Mouse (Mus musculus): ENCODE measurements at regions not wholly inside any gene's neighbourhood (a gene's known extent, or its start where the extent isn't known, plus 50 kb on each side); places are given as distances from the start of the nearest gene placed in this dataset.

DNA sequence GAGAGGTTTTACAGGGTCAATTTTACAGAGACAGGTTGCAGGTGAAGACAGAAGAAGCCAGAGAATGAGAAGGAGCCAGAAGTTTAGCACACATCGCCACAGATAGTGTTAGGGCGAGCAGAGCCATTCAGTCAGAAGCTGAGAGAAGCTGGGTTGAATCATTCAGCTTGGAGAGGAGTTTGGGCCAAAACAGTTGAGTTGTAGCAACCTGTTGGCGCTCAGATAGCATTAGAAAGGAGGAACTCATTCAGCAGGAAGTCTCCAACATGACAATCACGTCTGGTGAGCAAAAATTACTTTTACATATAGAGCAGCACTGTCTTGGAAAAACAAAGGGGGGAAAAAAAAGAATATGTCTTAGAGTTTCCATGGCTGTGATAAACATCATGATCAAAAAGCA, 53.2 kb downstream of the Fam43a start:
- Histone ChIP-seq H3K9me3 (ENCODE audit: control insufficient read depth, low read length) (no peaks in the 10 kb centered on the region), H3K27me3 (ENCODE audit: control insufficient read depth, insufficient read depth, low read length) (no peaks in the 10 kb centered on the region), H3K9ac (ENCODE audit: low read length) (no peak overlapping the region), H3K4me2 (ENCODE audit: low read depth, low read length, severe bottlenecking) (no peak overlapping the region), H3K4me3 (ENCODE audit: low read depth, low read length) (no peak overlapping the region), H3K4me1 (replicated peaks; ENCODE audit: control insufficient read depth, insufficient read depth, low read length) (peaks cover 4% of the 10 kb centered on the region; the same call in 1 of the 2 replicates), H3K27ac (ENCODE audit: low read depth, low read length) (no peak overlapping the region), H3K36me3 (ENCODE audit: control insufficient read depth, insufficient read depth, low read length) (no peaks in the 10 kb centered on the region)
- WGBS: 77% methylated on average over 4 of the region's 4 CpGs
- ATAC-seq (replicated peaks; ENCODE audit: low FRiP score): no peak
- DNase-seq (ENCODE audit: low spot score): no peak

DNA sequence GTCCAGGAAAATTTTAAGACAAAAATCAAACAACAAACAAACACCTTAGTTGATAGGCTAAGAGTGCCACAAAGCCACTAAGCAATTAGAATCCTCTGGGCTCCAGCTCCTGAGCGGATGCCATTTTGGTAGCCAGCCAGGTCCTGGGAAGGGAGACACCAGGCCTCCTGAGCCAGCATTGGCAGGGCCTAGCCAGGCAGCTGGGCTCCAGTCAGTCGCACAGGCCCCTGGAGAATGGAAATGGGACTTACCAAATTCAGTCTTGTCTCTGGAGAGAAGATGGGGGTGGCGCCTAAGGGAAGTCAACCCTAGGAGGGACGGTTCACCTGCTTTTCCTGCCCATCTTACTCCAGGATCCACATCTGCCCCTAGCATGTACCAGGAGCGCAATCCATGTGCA, 54.3 kb downstream of the Fam43a start:
- Histone ChIP-seq H3K9me3 (ENCODE audit: control insufficient read depth, low read length) (no peaks in the 10 kb centered on the region), H3K4me3 (ENCODE audit: low read depth, low read length) (no peak overlapping the region), H3K4me1 (replicated peaks; ENCODE audit: control insufficient read depth, insufficient read depth, low read length) (peaks cover 4% of the 10 kb centered on the region; the same call in 1 of the 2 replicates), H3K27me3 (ENCODE audit: control insufficient read depth, insufficient read depth, low read length) (no peaks in the 10 kb centered on the region), H3K9ac (ENCODE audit: low read length) (no peak overlapping the region), H3K27ac (ENCODE audit: low read depth, low read length) (no peak overlapping the region), H3K36me3 (ENCODE audit: control insufficient read depth, insufficient read depth, low read length) (no peaks in the 10 kb centered on the region), H3K4me2 (ENCODE audit: low read depth, low read length, severe bottlenecking) (no peak overlapping the region)
- ATAC-seq (replicated peaks; ENCODE audit: low FRiP score): no peak
- WGBS: 91% methylated on average over 5 of the region's 5 CpGs
- no peak for DNase-seq (ENCODE audit: low spot score)

DNA sequence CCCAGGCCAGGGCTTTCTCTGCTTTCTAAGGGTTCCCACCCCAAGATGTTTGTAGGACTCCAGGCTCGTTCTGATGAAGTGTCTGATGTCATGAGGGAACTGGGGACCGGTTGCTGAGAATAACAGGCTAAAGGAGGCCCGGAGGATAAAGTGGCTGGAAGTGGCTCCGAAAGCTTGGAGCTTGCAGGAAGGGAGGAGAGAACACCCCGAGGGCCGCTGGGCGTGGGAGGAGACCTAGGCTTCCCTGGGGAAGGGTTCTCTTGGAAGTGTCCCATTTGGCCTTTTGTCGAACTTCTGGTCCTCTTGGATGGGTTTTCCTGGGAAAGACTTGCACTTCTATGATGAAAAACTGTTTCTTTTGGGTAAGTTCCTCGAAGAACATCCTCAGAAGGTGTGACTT, 54.7 kb downstream of the Fam43a start:
- Histone ChIP-seq H3K4me2 (ENCODE audit: low read depth, low read length, severe bottlenecking) (no peak overlapping the region), H3K36me3 (ENCODE audit: control insufficient read depth, insufficient read depth, low read length) (no peaks in the 10 kb centered on the region), H3K4me1 (replicated peaks; ENCODE audit: control insufficient read depth, insufficient read depth, low read length) (peaks cover 4% of the 10 kb centered on the region; the same call in 1 of the 2 replicates), H3K27me3 (ENCODE audit: control insufficient read depth, insufficient read depth, low read length) (no peaks in the 10 kb centered on the region), H3K4me3 (ENCODE audit: low read depth, low read length) (no peak overlapping the region), H3K9me3 (ENCODE audit: control insufficient read depth, low read length) (no peaks in the 10 kb centered on the region), H3K27ac (ENCODE audit: low read depth, low read length) (no peak overlapping the region), H3K9ac (ENCODE audit: low read length) (no peak overlapping the region)
- no peak for DNase-seq (ENCODE audit: low spot score)
- ATAC-seq (replicated peaks; ENCODE audit: low FRiP score): no peak
- 90% methylated on average over 9 of the region's 9 CpGs for WGBS

DNA sequence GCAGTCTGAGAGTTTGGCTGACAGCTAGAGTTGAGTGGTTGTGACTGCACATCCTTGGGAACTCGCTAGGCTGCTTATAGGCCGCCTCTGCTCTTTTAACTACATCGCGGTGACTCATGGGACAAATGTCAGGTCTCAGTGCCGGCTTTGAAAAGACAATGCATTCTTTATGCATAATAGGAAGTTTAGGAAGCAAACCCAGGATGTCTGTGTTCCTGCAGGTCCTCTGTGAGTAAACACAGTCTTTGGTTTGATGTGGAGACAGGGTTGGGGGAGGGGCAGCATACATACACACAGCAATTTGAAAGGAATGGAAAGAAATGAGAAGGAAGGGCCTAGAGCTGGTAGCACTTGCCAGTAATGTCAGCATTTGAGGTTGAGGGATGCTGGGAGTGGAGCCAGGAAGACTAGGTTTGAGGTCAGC, 56.3 kb downstream of the Fam43a start:
- ATAC-seq (replicated peaks; ENCODE audit: low FRiP score): no peak

DNA sequence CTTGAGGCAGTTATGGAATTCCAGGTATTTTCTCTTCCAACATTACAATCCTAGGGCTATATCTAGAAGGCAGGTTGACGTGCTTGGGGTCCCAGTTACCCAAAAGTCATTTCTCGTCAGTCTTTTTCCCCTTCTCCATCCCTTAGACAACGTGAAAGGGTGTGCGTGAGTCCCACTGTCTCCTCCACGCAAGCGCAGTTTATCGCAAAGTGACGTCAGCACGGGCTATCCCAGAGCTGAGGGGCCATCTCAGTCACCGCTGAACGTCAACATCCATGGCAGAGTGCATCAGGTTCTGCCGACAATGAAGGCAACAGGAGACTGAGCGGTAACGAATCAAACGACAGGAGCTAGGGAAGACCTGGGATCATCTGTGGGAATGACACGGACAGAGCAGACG, 57.4 kb downstream of the Fam43a start:
- no peaks in the 10 kb centered on the region for H3K27me3 ChIP-seq (ENCODE audit: control insufficient read depth, insufficient read depth, low read length)
- no peaks in the 10 kb centered on the region for H3K36me3 ChIP-seq (ENCODE audit: control insufficient read depth, insufficient read depth, low read length)
- no peak overlapping the region for H3K27ac ChIP-seq (ENCODE audit: low read depth, low read length)
- no peak overlapping the region for H3K4me3 ChIP-seq (ENCODE audit: low read depth, low read length)
- no peaks in the 10 kb centered on the region for H3K9me3 ChIP-seq (ENCODE audit: control insufficient read depth, low read length)
- WGBS: 93% methylated on average over 17 of the region's 17 CpGs
- DNase-seq (ENCODE audit: low spot score) (no peak), ATAC-seq (replicated peaks; ENCODE audit: low FRiP score) (no peak)
- no peak overlapping the region for H3K9ac ChIP-seq (ENCODE audit: low read length)
- no peak overlapping the region for H3K4me2 ChIP-seq (ENCODE audit: low read depth, low read length, severe bottlenecking)
- peaks cover 4% of the 10 kb centered on the region; the same call in 1 of the 2 replicates for H3K4me1 ChIP-seq (replicated peaks; ENCODE audit: control insufficient read depth, insufficient read depth, low read length)

More for the DNA sequence above, 56.3 kb downstream of the Fam43a start:
- Histone ChIP-seq H3K36me3 (ENCODE audit: control insufficient read depth, insufficient read depth, low read length) (no peaks in the 10 kb centered on the region), H3K27ac (ENCODE audit: low read depth, low read length) (peak overlapping the region; percentile 41), H3K4me1 (replicated peaks; ENCODE audit: control insufficient read depth, insufficient read depth, low read length) (peaks cover 4% of the 10 kb centered on the region; the same call in 1 of the 2 replicates), H3K27me3 (ENCODE audit: control insufficient read depth, insufficient read depth, low read length) (no peaks in the 10 kb centered on the region), H3K9ac (ENCODE audit: low read length) (no peak overlapping the region), H3K4me3 (ENCODE audit: low read depth, low read length) (no peak overlapping the region), H3K4me2 (ENCODE audit: low read depth, low read length, severe bottlenecking) (no peak overlapping the region), H3K9me3 (ENCODE audit: control insufficient read depth, low read length) (no peaks in the 10 kb centered on the region)
- WGBS: 60% methylated on average over 5 of the region's 5 CpGs
- DNase-seq (ENCODE audit: low spot score): no peak

DNA sequence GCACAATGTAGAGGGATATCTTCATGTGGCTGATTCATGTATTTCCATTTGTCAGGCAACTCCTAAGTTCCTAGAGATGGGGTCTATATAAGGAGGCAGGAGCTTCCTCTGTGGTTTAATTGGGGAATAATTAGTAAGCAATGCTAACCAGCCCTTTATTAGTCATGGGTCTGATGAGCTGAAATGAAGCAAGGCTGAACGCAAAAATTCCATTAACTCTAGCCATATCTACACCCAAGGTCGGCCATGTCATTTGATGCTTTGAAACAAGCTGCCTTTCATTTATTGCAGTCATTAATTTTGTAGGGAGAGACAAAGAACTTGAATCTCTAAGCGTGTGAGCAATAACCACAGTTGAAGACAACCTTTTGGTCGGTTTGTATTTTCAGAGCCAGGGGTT, 59.4 kb downstream of the Fam43a start:
- no peak overlapping the region for H3K4me2 ChIP-seq (ENCODE audit: low read depth, low read length, severe bottlenecking)
- no peak overlapping the region for H3K27ac ChIP-seq (ENCODE audit: low read depth, low read length)
- DNase-seq (ENCODE audit: low spot score): no peak
- no peak overlapping the region for H3K4me3 ChIP-seq (ENCODE audit: low read depth, low read length)
- H3K9ac ChIP-seq (ENCODE audit: low read length): no peak overlapping the region
- no peak for ATAC-seq (replicated peaks; ENCODE audit: low FRiP score)
- H3K36me3 ChIP-seq (ENCODE audit: control insufficient read depth, insufficient read depth, low read length): no peaks in the 10 kb centered on the region
- H3K27me3 ChIP-seq (ENCODE audit: control insufficient read depth, insufficient read depth, low read length): no peaks in the 10 kb centered on the region
- H3K9me3 ChIP-seq (ENCODE audit: control insufficient read depth, low read length): no peaks in the 10 kb centered on the region
- 76% methylated on average over 4 of the region's 4 CpGs for WGBS
- H3K4me1 ChIP-seq (replicated peaks; ENCODE audit: control insufficient read depth, insufficient read depth, low read length): peaks cover 4% of the 10 kb centered on the region; the same call in 1 of the 2 replicates

DNA sequence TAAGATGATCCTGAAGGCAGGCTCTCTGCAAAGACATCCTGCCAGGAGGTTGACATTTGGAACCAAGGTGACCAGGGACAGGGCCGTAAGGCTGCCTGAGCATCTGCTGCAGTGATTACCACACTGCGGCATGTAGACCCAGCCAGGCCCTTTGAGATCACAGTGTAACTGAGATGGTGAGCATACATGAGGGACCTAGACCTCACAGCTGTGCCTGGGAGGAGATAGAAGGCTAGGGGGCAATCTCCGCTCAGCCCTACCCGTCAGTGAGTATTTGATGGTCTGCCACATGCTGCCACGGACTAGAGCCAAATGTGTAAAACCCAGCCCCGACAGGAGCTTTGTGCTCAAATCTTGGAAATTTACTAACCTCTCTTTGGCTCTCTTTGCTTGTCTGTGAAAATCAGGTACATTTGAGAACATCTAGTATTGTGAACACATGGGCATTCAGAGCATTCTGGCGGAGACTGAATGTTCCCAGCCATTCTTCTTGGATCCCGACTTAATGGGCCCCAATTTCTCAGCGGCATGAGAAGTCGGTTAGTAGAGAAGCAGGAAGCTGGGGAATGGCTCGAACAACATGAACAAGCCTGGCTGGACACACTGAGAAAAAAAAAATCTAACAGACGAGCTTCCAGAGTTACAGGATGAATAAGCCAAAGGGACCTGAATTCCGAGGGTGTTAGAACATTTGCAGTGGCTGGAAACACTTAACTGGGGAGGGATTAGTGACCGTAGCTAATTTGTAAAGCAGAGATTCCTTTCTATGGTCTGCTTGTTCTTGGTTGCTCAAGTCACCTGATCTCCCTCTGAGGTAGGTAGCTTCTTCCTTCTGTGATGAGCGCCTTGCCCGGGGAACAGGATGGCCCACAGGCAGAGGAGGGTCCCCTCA, 61.8 kb downstream of the Fam43a start:
- no peak overlapping the region for H3K27ac ChIP-seq (ENCODE audit: low read depth, low read length)
- 69% methylated on average over 16 of the region's 16 CpGs for WGBS
- ATAC-seq (replicated peaks; ENCODE audit: low FRiP score): no peak

DNA sequence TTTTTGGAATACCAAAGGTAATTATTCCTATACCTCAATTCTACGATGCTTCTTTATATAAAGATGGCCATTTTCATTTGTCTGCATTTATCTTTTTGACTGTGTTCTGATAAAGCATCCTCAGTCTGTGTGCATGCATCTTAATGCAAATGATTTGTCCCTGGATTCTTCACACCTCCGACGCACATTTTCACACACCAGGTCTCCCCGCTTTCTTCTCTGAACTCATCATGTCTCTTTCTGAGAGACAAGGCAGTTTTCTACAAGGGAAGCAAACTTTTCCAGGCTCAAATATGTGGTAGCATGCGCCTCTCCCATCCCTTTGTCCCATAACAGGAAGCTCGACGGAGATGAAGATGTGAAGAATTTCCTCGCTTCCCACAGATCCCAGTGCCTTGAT, 63.5 kb downstream of the Fam43a start:
- no peaks in the 10 kb centered on the region for H3K9me3 ChIP-seq (ENCODE audit: control insufficient read depth, low read length)
- no peak overlapping the region for H3K4me2 ChIP-seq (ENCODE audit: low read depth, low read length, severe bottlenecking)
- H3K27me3 ChIP-seq (ENCODE audit: control insufficient read depth, insufficient read depth, low read length): no peaks in the 10 kb centered on the region
- 75% methylated on average over 8 of the region's 8 CpGs for WGBS
- H3K27ac ChIP-seq (ENCODE audit: low read depth, low read length): no peak overlapping the region
- H3K9ac ChIP-seq (ENCODE audit: low read length): no peak overlapping the region
- no peak overlapping the region for H3K4me3 ChIP-seq (ENCODE audit: low read depth, low read length)
- ATAC-seq (replicated peaks; ENCODE audit: low FRiP score) (no peak), DNase-seq (ENCODE audit: low spot score) (no peak)
- no peaks in the 10 kb centered on the region for H3K36me3 ChIP-seq (ENCODE audit: control insufficient read depth, insufficient read depth, low read length)
- H3K4me1 ChIP-seq (replicated peaks; ENCODE audit: control insufficient read depth, insufficient read depth, low read length): no peaks in the 10 kb centered on the region

More for the DNA sequence above, 61.8 kb downstream of the Fam43a start:
- no peaks in the 10 kb centered on the region for H3K4me1 ChIP-seq (replicated peaks; ENCODE audit: control insufficient read depth, insufficient read depth, low read length)
- no peak overlapping the region for H3K9ac ChIP-seq (ENCODE audit: low read length)
- H3K36me3 ChIP-seq (ENCODE audit: control insufficient read depth, insufficient read depth, low read length): no peaks in the 10 kb centered on the region
- H3K4me3 ChIP-seq (ENCODE audit: low read depth, low read length): no peak overlapping the region
- no peak for DNase-seq (ENCODE audit: low spot score)
- H3K27me3 ChIP-seq (ENCODE audit: control insufficient read depth, insufficient read depth, low read length): no peaks in the 10 kb centered on the region
- H3K4me2 ChIP-seq (ENCODE audit: low read depth, low read length, severe bottlenecking): no peak overlapping the region
- H3K9me3 ChIP-seq (ENCODE audit: control insufficient read depth, low read length): no peaks in the 10 kb centered on the region

DNA sequence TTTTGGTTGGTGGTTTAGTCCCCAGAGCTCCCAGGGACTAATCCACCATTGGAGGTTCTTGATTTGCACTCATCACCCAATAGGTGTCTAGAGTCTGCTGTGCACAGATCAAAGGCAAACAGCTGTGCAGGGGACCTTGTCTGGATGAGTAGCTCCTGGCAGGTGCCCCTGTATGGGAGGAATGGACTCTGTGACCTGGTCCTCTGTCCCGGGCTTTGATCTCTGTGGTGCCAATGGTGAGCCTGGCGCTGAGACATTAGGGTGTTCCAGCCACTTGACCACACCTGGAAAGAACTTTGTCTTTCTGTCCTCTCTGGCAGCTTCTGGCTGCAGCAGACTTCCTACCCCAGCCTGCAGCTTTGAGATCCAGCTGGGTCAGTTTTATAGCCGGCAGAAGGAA, 64.4 kb downstream of the Fam43a start:
- Histone ChIP-seq H3K27ac (ENCODE audit: low read depth, low read length) (no peak overlapping the region), H3K36me3 (ENCODE audit: control insufficient read depth, insufficient read depth, low read length) (no peaks in the 10 kb centered on the region), H3K9me3 (ENCODE audit: control insufficient read depth, low read length) (no peaks in the 10 kb centered on the region), H3K9ac (ENCODE audit: low read length) (no peak overlapping the region), H3K4me3 (ENCODE audit: low read depth, low read length) (no peak overlapping the region), H3K27me3 (ENCODE audit: control insufficient read depth, insufficient read depth, low read length) (no peaks in the 10 kb centered on the region), H3K4me1 (replicated peaks; ENCODE audit: control insufficient read depth, insufficient read depth, low read length) (no peaks in the 10 kb centered on the region), H3K4me2 (ENCODE audit: low read depth, low read length, severe bottlenecking) (no peak overlapping the region)
- DNase-seq (ENCODE audit: low spot score): no peak
- no peak for ATAC-seq (replicated peaks; ENCODE audit: low FRiP score)
- 84% methylated on average over 3 of the region's 3 CpGs for WGBS
